Mouse (Mus musculus): ENCODE results near the gene D5Ertd577e. TPM values are rescaled to one million over a fixed set of nuclear protein-coding genes. Genes with fewer than 3 reads are reported as not detected.
"Not testable (repeated sequence)": the region's sequence is repeated elsewhere in the genome, so short reads cannot be mapped to it uniquely, and the experiment has no call there.

Gene D5Ertd577e
- not detected in 3 replicates for total RNA-seq (2017)

- not testable (repeated sequence) for ATAC-seq (replicated peaks; ENCODE audit: insufficient number of reproducible peaks, low FRiP score, low TSS enrichment, poor library complexity, severe bottlenecking)
Observed at GRCm38 (mm10) chr5:95456506-95456905, at the start of gene D5Ertd577e. Gene D5Ertd577e (plus strand): TSS chr5:95456806.

GRCm38 (mm10) chr5:95510458-95510857 is 53.9 kb downstream of the D5Ertd577e start, which contains the start of gene Gm3286:
Gene Gm3286 (plus strand): TSS chr5:95510758.
- ATAC-seq (replicated peaks; ENCODE audit: insufficient number of reproducible peaks, low FRiP score, low TSS enrichment, poor library complexity, severe bottlenecking): not testable (repeated sequence)

Other genes starting within 250 kb of the D5Ertd577e start
- not detected in 3 replicates for gene Gm10424, start 184.0 kb upstream of the D5Ertd577e start, total RNA-seq (2017)
- not detected in 3 replicates for gene Gm3259, start 150.9 kb upstream of the D5Ertd577e start, total RNA-seq (2017)
- not detected in 3 replicates for gene Gm3286, start 54.0 kb downstream of the D5Ertd577e start, total RNA-seq (2017)
- gene Gm7971, start 138.1 kb downstream of the D5Ertd577e start, total RNA-seq (2017): not detected in 3 replicates